Comparison of ENCODE assay signal across 8 mouse cellular contexts in the genomic region with DNA sequence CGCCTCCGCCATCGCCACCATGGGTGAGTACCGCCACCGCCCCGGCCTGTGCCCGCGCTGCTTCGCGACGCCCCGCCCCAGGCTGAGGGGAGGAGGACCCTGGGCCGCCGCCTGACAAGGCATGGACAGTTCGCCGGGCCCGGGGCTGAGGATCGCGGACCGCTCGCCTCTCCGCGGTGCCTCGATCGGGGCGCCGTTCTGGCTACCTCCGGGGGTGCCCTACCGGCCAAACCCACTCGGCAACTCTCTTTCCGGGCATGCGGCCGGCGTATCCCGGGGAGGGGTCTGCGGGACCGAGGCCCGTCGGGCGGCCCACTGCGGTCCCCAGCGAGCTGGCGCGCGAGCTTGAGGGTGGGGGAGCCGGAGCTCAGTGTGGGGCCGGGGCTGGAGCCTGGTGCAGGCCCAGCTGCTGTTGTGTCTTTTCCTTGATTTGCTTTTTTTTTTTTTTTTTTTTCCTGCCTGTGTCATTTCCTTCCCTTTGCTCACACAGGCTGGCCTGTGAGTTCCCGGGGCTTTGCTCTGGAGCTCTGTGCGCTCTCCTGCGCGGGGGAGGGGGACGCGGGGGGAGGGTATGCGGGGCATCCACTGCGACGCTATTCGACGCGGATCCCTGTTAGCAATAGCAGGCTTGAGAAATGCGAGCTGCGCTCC. TPM values are rescaled to one million over a fixed set of nuclear protein-coding genes. Genes with fewer than 3 reads are reported as not detected.
DNase-seq lines count a peak whose midpoint lies in the region; ATAC-seq and TF ChIP-seq lines count a peak whose summit lies in the region.

No protein-coding gene starts in this region.

- no peaks in the 10 kb centered on the region for H3K27me3 ChIP-seq in hindbrain, postnatal 0 days (ENCODE audit: insufficient read depth, low read length)

- peak overlapping the region; percentile 80 for H3K4me3 ChIP-seq in gastrocnemius, adult 2 months
- H3K4me3 ChIP-seq in hindbrain, postnatal 0 days (ENCODE audit: low read length) = peak overlapping the region; percentile 87

- TF ChIP-seq CTCF in gastrocnemius, adult 2 months (IDR thresholded peaks at IDR 0.05) = no peak
- TF ChIP-seq CTCF in hindbrain, postnatal 0 days (IDR thresholded peaks at IDR 0.05; ENCODE audit: low read depth) = no peak

- peaks cover 8% of the 10 kb centered on the region; the same call in 1 of the 2 replicates for H3K4me1 ChIP-seq in hindbrain, postnatal 0 days (ENCODE audit: insufficient read depth, low read length)

- H3K27ac ChIP-seq in gastrocnemius, adult 2 months = peak overlapping the region; percentile 97
- H3K27ac ChIP-seq in hindbrain, postnatal 0 days = peak overlapping the region; percentile 97

- peak overlapping the region; percentile 56 for H3K4me2 ChIP-seq in hindbrain, postnatal 0 days (ENCODE audit: low read depth, low read length)

- no peaks in the 10 kb centered on the region for H3K36me3 ChIP-seq in hindbrain, postnatal 0 days (ENCODE audit: insufficient read depth, low read length)

- whole genome bisulfite sequencing in hindbrain, postnatal 0 days = under 1% methylated on average over 57 of the region's 61 CpGs

- H3K9me3 ChIP-seq in hindbrain, postnatal 0 days (ENCODE audit: low read length) = no peaks in the 10 kb centered on the region

- intact Hi-C loops in gastrocnemius, adult 2 months (cut with DNase I) = no loop called here

- ATAC-seq in hindbrain, postnatal 0 days = peak; percentile 42
- ATAC-seq in megakaryocyte, adult 5-6 weeks (ENCODE audit: poor library complexity, severe bottlenecking) = peak; percentile 49

- DNase-seq in ZHBTc4 (ENCODE audit: low read depth, low spot score) = peak; percentile 82
- DNase-seq in cerebellum, postnatal 36 days = peak; percentile 62 to 69
- DNase-seq in gastrocnemius, adult 2 months = peak; percentile 90
- DNase-seq in hindbrain, postnatal 0 days (ENCODE audit: low spot score) = peak; percentile 73
- DNase-seq in left cerebral cortex, adult 8-10 months (ENCODE audit: low spot score in 2 of 2) = peak; percentile 44 to 58
- DNase-seq in right cerebral cortex, adult 2 months (ENCODE audit: low spot score in 2 of 2) = peak; percentile 60 to 67
- peak; percentile 54 for DNase-seq in urinary bladder, postnatal 10 days (ENCODE audit: low spot score)

- peak overlapping the region; percentile 91 for H3K9ac ChIP-seq in hindbrain, postnatal 0 days (replicated peaks; ENCODE audit: low read length)

RNA-seq across cellular contexts. Expression of gene Map3k3, which starts 0.6 kb away (rescaled TPM):
- total RNA-seq in gastrocnemius, adult 2 months (2021) = 10 to 100 TPM; 23.2 to 25.7 TPM
- 26.7 and 38.0 TPM in 2 replicates for total RNA-seq in hindbrain, postnatal 0 days (2014; rRNA removed)
- polyA plus RNA-seq in hindbrain, postnatal 0 days (2015; fragmentation: Nextera tagmentation; extraction: Ambion mirVana) = 8.9 and 9.1 TPM in 2 replicates
- total RNA-seq in left cerebral cortex, adult 8-10 months (2022) = 10 to 100 TPM; 28.2 to 31.8 (median 28.7) TPM
- 45.0 and 50.4 TPM in 2 replicates for total RNA-seq in megakaryocyte, adult 5-6 weeks (2015)
- total RNA-seq in megakaryocyte, adult 5-6 weeks (2017) = 67.4 and 81.8 TPM in 2 replicates

RNA-seq across cellular contexts. Expression of gene Taco1, which starts 19.2 kb away (rescaled TPM):
- 10 to 100 TPM; 33.5 to 50.1 TPM for total RNA-seq in gastrocnemius, adult 2 months (2021)
- 19.4 and 28.9 TPM in 2 replicates for total RNA-seq in hindbrain, postnatal 0 days (2014; rRNA removed)
- polyA plus RNA-seq in hindbrain, postnatal 0 days (2015; fragmentation: Nextera tagmentation; extraction: Ambion mirVana) = 6.1 and 6.4 TPM in 2 replicates
- 10 to 100 TPM; 16.1 to 18.2 (median 17.2) TPM for total RNA-seq in left cerebral cortex, adult 8-10 months (2022)
- 2.9 and 4.2 TPM in 2 replicates for total RNA-seq in megakaryocyte, adult 5-6 weeks (2015)
- 9.3 and 10.2 TPM in 2 replicates for total RNA-seq in megakaryocyte, adult 5-6 weeks (2017)

RNA-seq across cellular contexts. Expression of gene Dcaf7, which starts 48.4 kb away (rescaled TPM):
- total RNA-seq in gastrocnemius, adult 2 months (2021) = 10 to 100 TPM; 23.9 to 28.2 TPM
- total RNA-seq in hindbrain, postnatal 0 days (2014; rRNA removed) = 265 and 283 TPM in 2 replicates
- 127 and 137 TPM in 2 replicates for polyA plus RNA-seq in hindbrain, postnatal 0 days (2015; fragmentation: Nextera tagmentation; extraction: Ambion mirVana)
- 100 to 1,000 TPM; 126 to 137 (median 132) TPM for total RNA-seq in left cerebral cortex, adult 8-10 months (2022)
- total RNA-seq in megakaryocyte, adult 5-6 weeks (2015) = 40.4 and 42.5 TPM in 2 replicates
- 45.6 and 49.4 TPM in 2 replicates for total RNA-seq in megakaryocyte, adult 5-6 weeks (2017)

Comparison
In these comparisons a context has a peak if more than half of its experiments do, and no peak if none do; other contexts are left out.
1. Peak in every context shown above with its lines: DNase-seq, ATAC-seq, H3K4me3 ChIP-seq and H3K27ac ChIP-seq.